Mouse (Mus musculus) C2C12 (cell line): ENCODE results near the gene Rex1bd.

Source experiments
- CEBPB ChIP-seq: IDR thresholded peaks from one replicate; pipeline ENCODE4 v1.6.1; 2011; ENCODE audit warnings: low read depth, mild to moderate bottlenecking, control low read depth, moderate library complexity
- CTCF ChIP-seq: IDR thresholded peaks from one replicate; pipeline ENCODE4 v1.5.1; 2011; ENCODE audit not compliant: control insufficient read depth, insufficient read depth, insufficient read length
- MAX ChIP-seq: IDR thresholded peaks from one replicate; pipeline ENCODE4 v1.6.1; 2011; ENCODE audit warnings: mild to moderate bottlenecking, control low read depth
- MYOD1 ChIP-seq: IDR thresholded peaks from one replicate; pipeline ENCODE4 v1.6.1; 2011; ENCODE audit warnings: low read depth; ENCODE audit not compliant: control insufficient read depth, insufficient read length
- MYOG ChIP-seq: IDR thresholded peaks from one replicate; pipeline ENCODE4 v1.6.1; 2011; ENCODE audit not compliant: control insufficient read depth, insufficient read length; ENCODE audit errors: extremely low read depth
- USF1 ChIP-seq: IDR thresholded peaks from one replicate; pipeline ENCODE4 v1.6.1; 2011; ENCODE audit warnings: low read depth, mild to moderate bottlenecking, control low read depth, moderate library complexity

DNA sequence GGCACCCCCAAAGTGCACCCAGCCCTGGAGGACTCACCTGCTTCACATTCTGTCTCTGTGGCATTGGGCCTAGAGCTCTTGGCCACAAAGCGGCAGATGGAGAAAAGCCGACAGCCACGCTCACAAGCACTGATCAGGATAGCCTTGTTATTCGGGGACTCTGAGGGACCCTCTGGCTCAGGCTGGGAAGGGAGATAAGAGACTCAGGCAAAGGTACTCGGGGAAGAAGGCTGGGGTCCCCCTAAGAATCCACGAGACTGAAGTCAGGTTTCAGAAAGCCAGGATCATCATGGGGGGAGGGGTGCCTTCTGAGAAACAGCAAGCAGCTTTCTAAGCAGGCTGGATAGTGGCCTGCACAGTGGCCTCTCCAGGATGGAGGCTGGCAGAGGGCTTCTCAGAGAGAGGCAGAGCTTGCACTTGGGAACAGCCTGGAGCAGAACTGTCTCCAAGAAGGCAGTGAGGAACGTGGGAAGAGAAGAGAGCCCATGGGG lies 20.3 kb downstream of the Rex1bd start:
- TF ChIP-seq CTCF (no peak), USF1 (no peak), MYOD1 (no peak), MYOG (no peak), CEBPB (no peak), MAX (no peak)
